Mouse (Mus musculus) heart, embryonic 16.5 days (tissue): ENCODE results near the gene St7. TPM values are rescaled to one million over a fixed set of nuclear protein-coding genes. Genes with fewer than 3 reads are reported as not detected.

ENCODE experiments used
- ATAC-seq: fragments of 200-750 bp; cut with Nextera tagmentation; replicated peaks from 2 replicates; pipeline ENCODE4 v1.8.0; 2017; ENCODE audit warnings: moderate number of reproducible peaks; ENCODE audit not compliant: insufficient read depth, low FRiP score; ENCODE audit errors: extremely low read depth
- H3K27ac ChIP-seq: fragments of 300-500 bp; sonication (generic); 2 replicates; pipeline ENCODE4 v1.5.1; 2014; ENCODE audit warnings: mild to moderate bottlenecking, low read length, control low read depth, moderate library complexity
- H3K27me3 ChIP-seq: fragments of 300-500 bp; sonication (generic); 2 replicates; pipeline ENCODE4 v1.6.1; 2014; ENCODE audit warnings: low read length, mixed read lengths; ENCODE audit not compliant: control insufficient read depth, insufficient read depth
- H3K36me3 ChIP-seq: fragments of 300-500 bp; sonication (generic); 2 replicates; pipeline ENCODE4 v1.6.1; 2014; ENCODE audit not compliant: control insufficient read depth, insufficient read depth
- H3K4me1 ChIP-seq: fragments of 300-500 bp; sonication (generic); 2 replicates; pipeline ENCODE4 v1.6.1; 2014; ENCODE audit warnings: low read length, mixed read lengths; ENCODE audit not compliant: control insufficient read depth, insufficient read depth
- H3K4me2 ChIP-seq: fragments of 300-500 bp; sonication (generic); 2 replicates; pipeline ENCODE4 v1.6.1; 2014; ENCODE audit warnings: low read depth, mild to moderate bottlenecking, control low read depth, low read length
- H3K4me3 ChIP-seq: fragments of 300-500 bp; sonication (generic); 2 replicates; pipeline ENCODE4 v1.5.1; 2014; ENCODE audit warnings: mild to moderate bottlenecking, control low read depth, low read length
- H3K9ac ChIP-seq: fragments of 300-500 bp; sonication (generic); 2 replicates; pipeline ENCODE4 v1.6.1; 2014; ENCODE audit warnings: low read length, control low read depth
- H3K9me3 ChIP-seq: fragments of 300-500 bp; sonication (generic); replicated peaks from 2 replicates; pipeline ENCODE4 v1.6.1; 2016; ENCODE audit warnings: low read length; ENCODE audit not compliant: control insufficient read depth
- WGBS: fragments of 180-500 bp; shearing (Covaris S2); extraction: QIAGEN DNeasy Blood & Tissue Kit; methylation state at CpG from one replicate; pipeline ENCODE4 v1.1.7; 2014; 5-methylcytosine and 5-hydroxymethylcytosine counted together
- polyA plus RNA-seq: library from polyadenylated mRNA; unstranded; fragments of >200 nt; fragmentation: Nextera tagmentation; extraction: Ambion mirVana; gene quantifications from 2 replicates; pipeline ENCODE4 v1.2.1, GENCODE M21; 2015

St7 gene
- polyA plus RNA-seq, 1 experiment from 2014 or later: 26.1 TPM

DNA sequence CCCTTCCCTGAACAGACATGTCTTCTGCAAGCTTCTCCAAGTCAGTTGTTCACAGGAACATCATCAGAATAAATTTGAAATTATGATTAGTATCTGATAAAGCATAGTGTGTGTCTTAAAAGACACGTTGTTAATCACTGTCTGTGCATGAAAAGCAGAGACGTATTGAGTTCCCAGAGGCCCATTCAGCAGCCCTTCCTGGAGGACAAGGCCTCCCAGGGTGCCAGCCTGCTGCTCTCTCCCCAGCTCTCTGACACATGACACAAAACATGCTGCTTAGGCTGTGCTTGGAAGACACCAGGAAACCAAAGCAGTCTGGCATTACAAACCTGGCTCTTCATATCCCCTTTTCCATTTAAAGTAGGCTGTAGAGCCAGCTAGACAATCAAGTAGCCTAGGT, 249.2 kb downstream of the St7 start:
- no peak for ATAC-seq
- no peak overlapping the region for H3K4me3 ChIP-seq
- H3K4me2 ChIP-seq: no peak overlapping the region
- peaks cover 14% of the 10 kb centered on the region for H3K4me1 ChIP-seq
- no peak overlapping the region for H3K9ac ChIP-seq
- no peaks in the 10 kb centered on the region for H3K36me3 ChIP-seq
- H3K27me3 ChIP-seq: no peaks in the 10 kb centered on the region
- H3K27ac ChIP-seq: no peak overlapping the region
- WGBS: 36% methylated on average over 2 of the region's 2 CpGs
- H3K9me3 ChIP-seq: no peaks in the 10 kb centered on the region

DNA sequence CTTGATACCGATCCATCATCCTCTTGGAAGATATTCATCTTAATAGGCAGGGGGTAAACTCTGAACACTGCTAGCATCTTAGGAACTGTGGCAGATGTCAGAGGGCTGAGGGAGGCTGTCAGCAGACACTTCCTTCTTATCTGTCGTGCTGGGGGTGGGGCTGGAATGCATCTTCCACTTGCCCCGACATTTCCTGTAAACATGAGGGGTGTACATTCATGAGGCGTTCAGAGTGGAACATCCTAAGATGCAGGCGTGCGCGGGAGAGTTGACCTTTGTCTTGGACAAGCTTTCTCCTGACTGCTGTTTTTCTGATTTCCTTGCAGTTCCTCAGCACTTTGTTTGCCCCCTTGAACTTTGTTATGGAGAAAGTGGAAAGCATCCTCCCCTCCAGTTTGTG, 249.6 kb downstream of the St7 start:
- Histone ChIP-seq H3K9ac (no peak overlapping the region), H3K9me3 (no peaks in the 10 kb centered on the region), H3K36me3 (no peaks in the 10 kb centered on the region), H3K27ac (no peak overlapping the region), H3K4me3 (no peak overlapping the region), H3K4me1 (peaks cover 14% of the 10 kb centered on the region), H3K4me2 (no peak overlapping the region), H3K27me3 (no peaks in the 10 kb centered on the region)
- 40% methylated on average over 7 of the region's 7 CpGs for WGBS
- no peak for ATAC-seq

DNA sequence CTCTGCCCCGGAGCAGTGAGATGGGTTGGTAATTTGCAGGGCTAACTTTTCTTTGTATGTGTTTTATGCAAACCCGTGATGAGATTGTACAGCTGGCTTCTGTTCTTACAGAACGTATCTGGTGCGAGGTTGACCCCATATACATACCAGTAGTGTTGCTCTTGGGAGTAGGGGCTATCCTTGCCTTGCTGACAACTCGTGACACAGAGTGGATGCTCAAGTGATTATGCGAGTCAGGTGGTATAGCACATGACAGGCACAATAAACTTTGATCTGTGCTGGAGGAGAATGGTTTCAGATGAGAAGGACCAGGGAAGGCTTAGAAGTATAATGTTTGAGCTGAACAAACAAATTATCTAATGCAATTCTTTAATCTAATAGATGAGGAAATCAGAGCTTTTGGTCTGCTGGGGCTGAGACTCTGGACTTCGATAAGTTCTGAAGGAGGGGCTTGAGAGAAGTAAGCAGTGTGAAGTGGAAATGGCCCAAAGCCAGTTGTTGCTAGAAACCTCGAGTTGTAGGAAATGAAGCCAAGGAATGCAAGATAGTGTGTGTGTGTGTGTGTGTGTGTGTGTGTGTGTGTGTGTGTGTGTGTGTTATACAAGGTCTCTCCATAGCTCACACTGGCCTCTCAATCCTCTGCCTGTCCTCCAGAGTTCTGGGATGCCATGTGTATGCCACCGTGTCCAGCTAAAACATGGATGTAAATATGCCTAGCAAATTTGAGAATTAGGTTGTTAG, 251.3 kb downstream of the St7 start:
- Histone ChIP-seq H3K4me1 (peaks cover 12% of the 10 kb centered on the region), H3K36me3 (no peaks in the 10 kb centered on the region), H3K27ac (no peak overlapping the region), H3K9me3 (no peaks in the 10 kb centered on the region), H3K4me3 (no peak overlapping the region), H3K9ac (no peak overlapping the region), H3K27me3 (no peaks in the 10 kb centered on the region), H3K4me2 (no peak overlapping the region)
- ATAC-seq: no peak; the same call in 1 of the 2 replicates
- 44% methylated on average over 9 of the region's 9 CpGs for WGBS

DNA sequence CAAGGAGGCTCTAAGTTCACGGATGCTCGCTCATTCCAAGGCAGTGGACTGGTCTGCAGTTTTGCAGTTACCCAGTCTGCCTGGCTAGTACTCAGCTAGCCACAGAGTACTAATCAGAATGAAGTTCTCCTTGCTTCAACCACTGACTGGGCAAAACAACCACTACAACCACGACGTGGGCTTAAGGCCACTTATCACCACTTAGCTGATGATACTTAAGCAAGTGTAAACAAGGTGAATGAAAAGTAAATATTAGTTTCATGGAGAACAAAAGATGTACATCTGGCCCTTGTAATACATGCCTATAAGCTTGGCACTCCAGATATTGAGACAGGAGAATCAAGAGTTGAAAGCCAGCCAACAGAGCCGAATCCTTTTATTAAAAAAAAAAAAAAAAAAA, 253.7 kb downstream of the St7 start:
- WGBS: 46% methylated on average over 5 of the region's 5 CpGs
- H3K36me3 ChIP-seq: no peaks in the 10 kb centered on the region
- no peak overlapping the region for H3K4me3 ChIP-seq
- H3K4me2 ChIP-seq: no peak overlapping the region
- no peaks in the 10 kb centered on the region for H3K27me3 ChIP-seq
- no peak overlapping the region for H3K27ac ChIP-seq
- H3K9me3 ChIP-seq: no peaks in the 10 kb centered on the region
- H3K4me1 ChIP-seq: peaks cover 12% of the 10 kb centered on the region
- H3K9ac ChIP-seq: no peak overlapping the region
- ATAC-seq: no peak

DNA sequence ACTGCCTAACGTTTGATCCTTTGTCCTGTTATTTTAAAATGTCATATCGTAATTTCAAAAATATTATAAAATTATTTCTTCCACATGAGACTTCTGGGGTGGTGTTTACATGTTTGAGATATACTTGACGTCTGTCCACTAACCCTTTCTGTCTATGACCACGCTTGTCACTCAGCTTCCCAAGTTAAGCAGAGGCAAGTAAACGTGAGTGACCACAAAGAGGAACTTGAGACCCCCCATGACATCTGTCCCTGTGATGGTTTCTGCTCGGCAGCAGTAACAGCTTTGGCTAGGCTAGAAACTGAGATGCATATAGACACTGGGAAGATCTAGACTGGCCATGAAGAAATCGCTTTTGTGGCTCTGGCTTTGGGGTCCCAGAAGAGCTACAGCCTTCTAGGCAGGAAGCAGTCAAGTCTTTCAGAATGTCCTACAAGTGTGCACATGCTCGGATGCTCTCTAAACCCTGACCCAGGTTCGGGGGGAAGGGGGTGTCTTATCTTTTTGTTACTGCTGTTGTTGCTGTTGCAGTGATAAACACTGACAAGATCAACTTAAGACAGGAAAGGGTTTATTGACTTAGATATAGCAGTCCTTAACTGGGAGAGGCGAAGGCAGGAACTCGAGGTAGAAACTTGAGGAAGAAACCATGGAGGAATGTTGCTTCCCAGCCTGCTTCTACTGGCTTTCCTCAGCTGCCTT, 254.5 kb downstream of the St7 start:
- ATAC-seq: no peak
- H3K9me3 ChIP-seq: no peaks in the 10 kb centered on the region
- H3K4me3 ChIP-seq: no peak overlapping the region
- peaks cover 5% of the 10 kb centered on the region for H3K4me1 ChIP-seq
- WGBS: 54% methylated on average over 11 of the region's 11 CpGs
- H3K27ac ChIP-seq: no peak overlapping the region
- no peaks in the 10 kb centered on the region for H3K36me3 ChIP-seq
- no peak overlapping the region for H3K4me2 ChIP-seq
- H3K9ac ChIP-seq: no peak overlapping the region
- H3K27me3 ChIP-seq: no peaks in the 10 kb centered on the region

DNA sequence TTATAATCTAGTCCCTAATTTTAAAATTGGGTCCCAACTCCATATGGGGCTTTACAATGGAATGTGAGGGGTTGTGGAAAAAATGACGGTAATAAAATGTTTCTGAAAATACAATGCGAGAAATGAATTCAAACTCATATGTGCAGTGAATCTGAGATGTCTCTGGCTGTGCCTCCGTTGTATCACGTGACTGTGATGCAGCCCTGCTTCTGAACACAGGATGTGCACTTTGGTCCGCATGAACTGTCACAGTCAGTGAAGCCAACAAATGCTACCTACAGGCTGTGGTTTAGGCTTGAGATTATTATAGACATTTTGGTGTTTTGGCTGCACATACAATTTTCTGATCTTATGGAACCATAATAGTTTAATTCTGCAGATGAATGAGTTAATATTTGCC, 256.4 kb downstream of the St7 start:
- H3K9me3 ChIP-seq: no peaks in the 10 kb centered on the region
- H3K4me2 ChIP-seq: no peak overlapping the region
- no peaks in the 10 kb centered on the region for H3K27me3 ChIP-seq
- 86% methylated on average over 5 of the region's 5 CpGs for WGBS
- no peak overlapping the region for H3K9ac ChIP-seq
- no peaks in the 10 kb centered on the region for H3K36me3 ChIP-seq
- H3K4me1 ChIP-seq: peaks cover under 1% of the 10 kb centered on the region
- H3K27ac ChIP-seq: no peak overlapping the region
- no peak for ATAC-seq
- no peak overlapping the region for H3K4me3 ChIP-seq

DNA sequence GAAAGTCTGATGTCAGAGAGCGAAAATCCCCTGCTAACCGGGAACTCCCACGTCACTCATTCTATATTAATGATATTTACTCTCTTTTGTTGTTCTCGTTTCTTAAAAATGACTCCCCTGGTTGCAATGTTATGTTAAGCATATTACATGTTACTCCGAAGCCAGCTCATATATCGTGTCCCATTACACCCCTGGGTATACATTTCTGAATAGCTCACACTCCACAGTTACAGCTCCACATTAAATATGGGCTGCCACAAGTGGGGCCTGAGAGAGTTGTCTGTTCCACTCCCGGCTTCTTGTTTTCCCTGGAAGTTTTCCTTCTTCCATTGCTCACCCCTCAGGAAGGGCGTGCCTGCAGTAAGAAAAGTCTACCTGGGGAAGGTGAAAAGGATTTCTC, 259.0 kb downstream of the St7 start:
- ATAC-seq: no peak
- WGBS: 87% methylated on average over 8 of the region's 8 CpGs
- Histone ChIP-seq H3K4me1 (no peaks in the 10 kb centered on the region), H3K9me3 (no peaks in the 10 kb centered on the region), H3K36me3 (no peaks in the 10 kb centered on the region), H3K27ac (no peak overlapping the region), H3K9ac (no peak overlapping the region), H3K4me3 (no peak overlapping the region), H3K27me3 (no peaks in the 10 kb centered on the region), H3K4me2 (no peak overlapping the region)

DNA sequence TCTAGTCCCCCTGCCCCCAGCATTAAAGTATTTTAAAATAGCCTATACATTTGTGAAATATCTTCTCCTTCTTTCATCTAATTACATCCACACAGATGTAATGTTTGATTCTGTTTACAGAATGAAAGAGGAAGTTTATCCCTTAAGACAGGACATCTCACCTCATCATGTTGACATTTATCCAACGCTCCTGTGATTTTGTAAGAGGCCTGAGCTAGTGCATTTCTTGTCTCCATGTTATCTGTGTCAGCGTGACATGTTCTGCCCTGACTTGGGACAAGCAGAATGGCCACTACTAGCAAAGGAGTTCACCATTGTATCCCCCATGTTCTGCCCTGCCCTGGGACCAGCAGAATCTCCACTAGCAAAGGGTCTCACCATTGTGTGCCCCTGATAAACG, 270.7 kb downstream of the St7 start:
- no peaks in the 10 kb centered on the region for H3K36me3 ChIP-seq
- no peaks in the 10 kb centered on the region for H3K9me3 ChIP-seq
- ATAC-seq: no peak
- H3K27me3 ChIP-seq: no peaks in the 10 kb centered on the region
- H3K27ac ChIP-seq: no peak overlapping the region
- no peak overlapping the region for H3K4me3 ChIP-seq
- WGBS: 61% methylated on average over 3 of the region's 3 CpGs
- H3K9ac ChIP-seq: no peak overlapping the region
- no peaks in the 10 kb centered on the region for H3K4me1 ChIP-seq
- no peak overlapping the region for H3K4me2 ChIP-seq

DNA sequence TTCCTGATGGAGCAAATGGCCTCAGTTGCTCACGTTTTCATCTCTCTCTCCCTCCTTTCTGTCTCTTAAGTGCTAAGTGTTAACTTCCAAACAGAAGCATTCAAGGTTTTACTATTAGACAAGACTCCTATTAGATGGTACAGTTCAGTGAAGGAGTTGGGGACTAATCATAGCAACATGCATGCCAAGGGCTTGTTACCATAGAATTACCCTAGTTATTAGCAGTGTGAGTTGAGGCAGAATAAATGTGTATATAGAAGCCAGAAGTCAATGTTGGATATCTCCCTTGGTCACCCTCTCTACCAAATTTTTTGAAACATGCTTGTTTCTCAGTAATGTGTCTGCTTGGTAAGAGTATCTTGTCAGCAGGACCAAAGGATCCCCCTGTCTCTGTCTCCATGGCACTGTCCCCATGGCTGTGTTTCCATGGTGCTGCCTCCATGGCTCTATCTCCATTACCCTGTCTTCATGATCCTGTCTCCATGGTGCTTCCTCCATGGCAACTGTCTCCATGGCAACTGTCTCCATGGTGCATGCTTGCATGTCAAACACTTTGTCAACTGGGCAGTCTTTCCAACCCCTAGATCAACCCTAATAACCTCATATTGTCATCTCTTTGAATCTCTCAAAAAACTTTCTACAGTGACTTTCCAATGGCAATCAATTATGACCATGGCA, 275.9 kb downstream of the St7 start:
- Histone ChIP-seq H3K36me3 (no peaks in the 10 kb centered on the region), H3K4me3 (no peak overlapping the region), H3K9ac (no peak overlapping the region), H3K4me2 (no peak overlapping the region), H3K27me3 (no peaks in the 10 kb centered on the region), H3K27ac (no peak overlapping the region), H3K4me1 (no peaks in the 10 kb centered on the region), H3K9me3 (no peaks in the 10 kb centered on the region)
- 88% methylated on average over 1 of the region's 1 CpGs for WGBS
- ATAC-seq: no peak
